Mouse (Mus musculus) MEL (cell line): Measurements from ENCODE around the gene Fam208b. TPM values are rescaled to one million over a fixed set of nuclear protein-coding genes. Genes with fewer than 3 reads are reported as not detected.
"Not testable (repeated sequence)": the region's sequence is repeated elsewhere in the genome, so short reads cannot be mapped to it uniquely, and the experiment has no call there.

Experiments
- DNase-seq: peaks from one replicate; pipeline ENCODE4 v3.0.0; 2011; ENCODE audit warnings: low read depth, low spot score
- H3K27ac ChIP-seq: 2 replicates; pipeline ENCODE4 v1.5.1; 2012; ENCODE audit warnings: low read depth, mild to moderate bottlenecking, control low read depth, low read length, moderate library complexity; ENCODE audit not compliant: control insufficient read depth
- H3K27me3 ChIP-seq, 2 experiments: fragments of 150-350 bp in 1 of 2; sonication (generic) in 1 of 2; 2 replicates each; pipeline ENCODE4 v1.6.1; 2012; ENCODE audit warnings: low read length in 2 of 2, mild to moderate bottlenecking in 2 of 2, improper control_type of control experiment in 1 of 2, moderate library complexity in 1 of 2; ENCODE audit not compliant: insufficient read depth in 2 of 2, control insufficient read depth in 1 of 2
- H3K36me3 ChIP-seq, 2 experiments: 2 replicates each; pipeline ENCODE4 v1.6.1; 2012 to 2014; ENCODE audit warnings: low read length in 2 of 2, improper control_type of control experiment in 1 of 2, inconsistent platforms in 1 of 2, mild to moderate bottlenecking in 1 of 2; ENCODE audit not compliant: insufficient read depth in 2 of 2, control insufficient read depth in 1 of 2
- H3K4me1 ChIP-seq, 2 experiments: fragments of 150-350 bp in 1 of 2; sonication (generic) in 1 of 2; 2 replicates each; pipeline ENCODE4 v1.6.1; 2012; ENCODE audit warnings: low read length in 2 of 2, improper control_type of control experiment in 1 of 2, mild to moderate bottlenecking in 1 of 2; ENCODE audit not compliant: insufficient read depth in 2 of 2, control insufficient read depth in 1 of 2
- H3K4me3 ChIP-seq, 2 experiments: fragments of 150-350 bp in 1 of 2; sonication (generic) in 1 of 2; 2 replicates each; pipeline ENCODE4 v1.5.1; 2012; ENCODE audit warnings: low read depth in 2 of 2, low read length in 2 of 2, mild to moderate bottlenecking in 2 of 2, moderate library complexity in 2 of 2, control low read depth in 1 of 2, improper control_type of control experiment in 1 of 2; ENCODE audit not compliant: control insufficient read depth in 1 of 2, insufficient read depth in 1 of 2
- H3K79me2 ChIP-seq: 2 replicates; pipeline ENCODE4 v1.6.1; 2012; ENCODE audit warnings: mild to moderate bottlenecking, low read length, moderate library complexity; ENCODE audit not compliant: control insufficient read depth, poor library complexity, insufficient read depth
- H3K9ac ChIP-seq: 2 replicates; pipeline ENCODE4 v1.6.1; 2012; ENCODE audit warnings: low read depth, mild to moderate bottlenecking, control low read depth, low read length, moderate library complexity; ENCODE audit not compliant: control insufficient read depth, poor library complexity, severe bottlenecking
- H3K9me3 ChIP-seq: fragments of 150-350 bp; sonication (generic); replicated peaks from 2 replicates; pipeline ENCODE4 v1.6.1; 2012; ENCODE audit warnings: mild to moderate bottlenecking, low read length, improper control_type of control experiment, moderate library complexity; ENCODE audit not compliant: insufficient read depth
- BHLHE40 ChIP-seq: IDR thresholded peaks from 2 replicates; pipeline ENCODE4 v1.6.1; 2012; ENCODE audit warnings: low read depth, mild to moderate bottlenecking, inconsistent platforms, low read length, improper control_type of control experiment, borderline replicate concordance
- CHD2 ChIP-seq: IDR thresholded peaks from 2 replicates; pipeline ENCODE4 v1.6.1; 2011; ENCODE audit warnings: low read length, improper control_type of control experiment
- E2F4 ChIP-seq: IDR thresholded peaks from 2 replicates; pipeline ENCODE4 v1.6.1; 2011; ENCODE audit warnings: low read depth, low read length, improper control_type of control experiment, borderline replicate concordance
- ETS1 ChIP-seq: IDR thresholded peaks from 2 replicates; pipeline ENCODE4 v1.6.1; 2012; ENCODE audit warnings: low read depth, mild to moderate bottlenecking, inconsistent platforms, low read length, improper control_type of control experiment, moderate library complexity
- HCFC1 ChIP-seq: IDR thresholded peaks from 2 replicates; pipeline ENCODE4 v1.6.1; 2012; ENCODE audit warnings: low read depth, mild to moderate bottlenecking, inconsistent platforms, low read length, improper control_type of control experiment, moderate library complexity
- KAT2A ChIP-seq: conservative IDR thresholded peaks from 2 replicates; pipeline ENCODE4 v1.6.1; 2012; ENCODE audit warnings: low read depth, low read length, improper control_type of control experiment, inconsistent platforms
- MAX ChIP-seq: IDR thresholded peaks from 2 replicates; pipeline ENCODE4 v1.6.1; 2011; ENCODE audit warnings: low read length, improper control_type of control experiment
- MEF2A ChIP-seq: IDR thresholded peaks from 2 replicates; pipeline ENCODE4 v1.6.1; 2014; ENCODE audit warnings: low read depth, mild to moderate bottlenecking, inconsistent platforms, low read length, improper control_type of control experiment; ENCODE audit not compliant: poor library complexity, insufficient replicate concordance, severe bottlenecking; ENCODE audit errors: extremely low read depth
- MXI1 ChIP-seq: IDR thresholded peaks from 2 replicates; pipeline ENCODE4 v1.6.1; 2011; ENCODE audit warnings: mild to moderate bottlenecking, low read depth, low read length, improper control_type of control experiment
- MYB ChIP-seq: IDR thresholded peaks from 2 replicates; pipeline ENCODE4 v1.6.1; 2011; ENCODE audit warnings: mild to moderate bottlenecking, low read depth, low read length, improper control_type of control experiment
- POLR2A ChIP-seq, 2 experiments: IDR thresholded peaks; 2 replicates each; pipeline ENCODE4 v1.6.1; 2011 to 2012; ENCODE audit warnings: low read length in 2 of 2, mild to moderate bottlenecking in 2 of 2, control low read depth in 1 of 2, improper control_type of control experiment in 1 of 2, low read depth in 1 of 2, moderate library complexity in 1 of 2; ENCODE audit not compliant: control insufficient read depth in 1 of 2, insufficient read depth in 1 of 2, poor library complexity in 1 of 2
- POLR2AphosphoS5 ChIP-seq: IDR thresholded peaks from 2 replicates; pipeline ENCODE4 v1.6.1; 2012; ENCODE audit warnings: low read depth, borderline replicate concordance, mild to moderate bottlenecking, inconsistent platforms, low read length, moderate library complexity, mixed read lengths
- RCOR1 ChIP-seq: IDR thresholded peaks from 2 replicates; pipeline ENCODE4 v1.6.1; 2012; ENCODE audit warnings: low read depth, mild to moderate bottlenecking, inconsistent platforms, low read length, improper control_type of control experiment
- SIN3A ChIP-seq: IDR thresholded peaks from 2 replicates; pipeline ENCODE4 v1.6.1; 2012; ENCODE audit warnings: low read length, improper control_type of control experiment, inconsistent platforms
- TAL1 ChIP-seq: IDR thresholded peaks from 2 replicates; pipeline ENCODE4 v1.6.1; 2012; ENCODE audit warnings: mild to moderate bottlenecking, inconsistent platforms, low read length, moderate library complexity, mixed read lengths
- TCF12 ChIP-seq: IDR thresholded peaks from 2 replicates; pipeline ENCODE4 v1.6.1; 2014; ENCODE audit warnings: low read depth, mild to moderate bottlenecking, inconsistent platforms, low read length, improper control_type of control experiment, moderate library complexity
- USF1 ChIP-seq: IDR thresholded peaks from 2 replicates; pipeline ENCODE4 v1.6.1; 2014; ENCODE audit warnings: low read depth, mild to moderate bottlenecking, inconsistent platforms, low read length, improper control_type of control experiment, moderate library complexity
- USF2 ChIP-seq, 2 experiments: IDR thresholded peaks; 2 replicates each; pipeline ENCODE4 v1.6.1; 2011 to 2012; ENCODE audit warnings: improper control_type of control experiment in 2 of 2, low read length in 2 of 2, borderline replicate concordance in 1 of 2, inconsistent platforms in 1 of 2, low read depth in 1 of 2, mild to moderate bottlenecking in 1 of 2; ENCODE audit not compliant: insufficient read depth in 1 of 2
- ZC3H11A ChIP-seq: IDR thresholded peaks from 2 replicates; pipeline ENCODE4 v1.6.1; 2012; ENCODE audit warnings: low read depth, mild to moderate bottlenecking, inconsistent platforms, low read length, improper control_type of control experiment
- ZNF384 ChIP-seq: IDR thresholded peaks from 2 replicates; pipeline ENCODE4 v1.6.1; 2012; ENCODE audit warnings: low read depth, mild to moderate bottlenecking, inconsistent platforms, low read length, improper control_type of control experiment
- polyA plus RNA-seq, 2 experiments: library from polyadenylated mRNA; stranded (reverse) in 1 of 2; unstranded in 1 of 2; fragments of >175 nt in 1 of 2; fragments of >200 nt in 1 of 2; gene quantifications; 2 replicates each; pipeline versions ENCODE4 v1.2.1 to v1.2.4; 2012; ENCODE audit warnings: low replicate concordance in 2 of 2, low read depth in 1 of 2; ENCODE audit not compliant: insufficient read length in 2 of 2, insufficient read depth in 1 of 2, missing spikeins in 1 of 2
- total RNA-seq: library from RNA; depleted of rRNA; stranded (reverse); fragments of 300-350 nt; gene quantifications from 2 replicates; pipeline ENCODE4 v1.2.3, GENCODE M21; 2012

Gene Fam208b
- total and polyA plus RNA-seq, 3 experiments, result 23.5 to 183 (median 28.3) TPM

GRCm38 (mm10) chr13:3523946-3524345, 87.0 kb downstream of the Fam208b start:
- no peak overlapping the region for H3K4me3 ChIP-seq
- peaks cover 2 to 23% of the 10 kb centered on the region in 2 experiments; a peak in 3 of 4 replicates for H3K4me1 ChIP-seq
- DNase-seq, result no peak
- H3K27ac ChIP-seq, result no peak overlapping the region
- H3K27me3 ChIP-seq, result no peaks in the 10 kb centered on the region
- H3K9ac ChIP-seq, result no peak overlapping the region
- no peaks in the 10 kb centered on the region for H3K79me2 ChIP-seq
- TF ChIP-seq USF2 (IDR thresholded peaks at IDR 0.05; ENCODE audit: borderline replicate concordance in 1 of 2, insufficient read depth in 1 of 2, low read depth in 1 of 2, low read length in 2 of 2) (no peak), MEF2A (no peak), CHD2 (no peak), MAX (no peak), HCFC1 (no peak), MXI1 (no peak), USF1 (no peak), TAL1 (no peak), ZC3H11A (no peak), BHLHE40 (no peak), SIN3A (no peak), MYB (no peak), KAT2A (no peak), RCOR1 (no peak), E2F4 (no peak)
- H3K9me3 ChIP-seq, result no peaks in the 10 kb centered on the region
- H3K36me3 ChIP-seq, result peaks cover 0 to 15% of the 10 kb centered on the region in 2 experiments; a peak in 2 of 4 replicates

- Histone ChIP-seq H3K9me3 (no peaks in the 10 kb centered on the region), H3K4me1 (peaks cover 2 to 23% of the 10 kb centered on the region in 2 experiments; a peak in 3 of 4 replicates), H3K79me2 (no peaks in the 10 kb centered on the region), H3K27ac (no peak overlapping the region), H3K27me3 (no peaks in the 10 kb centered on the region), H3K9ac (no peak overlapping the region), H3K4me3 (no peak overlapping the region), H3K36me3 (peaks cover 0 to 13% of the 10 kb centered on the region in 2 experiments; a peak in 2 of 4 replicates)
- peak; percentile 66 for DNase-seq
- TF ChIP-seq POLR2AphosphoS5 (no peak), POLR2A (IDR thresholded peaks at IDR 0.05; ENCODE audit: control insufficient read depth in 1 of 2, insufficient read depth in 1 of 2, low read depth in 1 of 2, low read length in 2 of 2, poor library complexity in 1 of 2) (no peak), ETS1 (no peak), ZNF384 (no peak), TCF12 (no peak)
These were observed 87.4 kb downstream of the Fam208b start for GRCm38 (mm10) chr13:3523459-3523858.

GRCm38 (mm10) chr13:3519994-3520393, 90.9 kb downstream of the Fam208b start:
- not testable (repeated sequence) for H3K9me3 ChIP-seq, H3K4me1 ChIP-seq, DNase-seq, H3K27ac ChIP-seq, H3K9ac ChIP-seq, H3K27me3 ChIP-seq, H3K79me2 ChIP-seq, H3K4me3 ChIP-seq, H3K36me3 ChIP-seq

GRCm38 (mm10) chr13:3519357-3519756, 91.6 kb downstream of the Fam208b start:
- not testable (repeated sequence) for H3K79me2 ChIP-seq, H3K9me3 ChIP-seq, H3K27me3 ChIP-seq, H3K4me1 ChIP-seq, H3K36me3 ChIP-seq, DNase-seq, H3K27ac ChIP-seq, H3K4me3 ChIP-seq, H3K9ac ChIP-seq
